Mouse (Mus musculus): ENCODE data around the gene Tfb2m.

Gene Tfb2m

GRCm38 (mm10) chr1:179545768-179546550, at the start of gene Tfb2m, which contains the start of gene Cnst:
Tfb2m (minus strand) TSS chr1:179546267.
Cnst (plus strand) TSS chr1:179546370.
- DNase-seq (ENCODE audit: low spot score in 2 of 2), result peak; percentile 99

- no peak for DNase-seq (ENCODE audit: low spot score in 2 of 2)
These were observed 46.9 kb upstream of the Tfb2m start for GRCm38 (mm10) chr1:179592972-179593371.

DNA sequence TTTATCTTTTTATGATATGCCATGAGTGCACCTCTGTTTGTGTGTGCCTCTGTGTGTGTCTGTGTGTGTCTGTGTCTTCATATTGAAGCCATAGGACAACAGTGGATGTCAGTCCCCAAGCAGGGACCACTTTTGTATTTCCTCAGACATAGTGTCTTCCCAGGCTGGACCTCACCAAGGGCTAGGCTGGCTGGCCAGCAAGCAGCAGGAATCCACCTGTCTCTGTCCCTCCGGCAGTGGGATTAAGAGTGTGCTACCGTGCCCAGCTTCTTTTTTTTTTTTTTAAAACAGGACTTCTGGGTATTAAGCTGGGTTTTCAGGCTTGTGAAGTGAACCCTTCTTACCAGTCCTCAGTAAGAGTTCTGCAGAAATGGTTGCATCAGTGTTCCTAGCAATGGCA, 46.1 kb upstream of the Tfb2m start:
- no peak for DNase-seq (ENCODE audit: low spot score in 2 of 2)

DNA sequence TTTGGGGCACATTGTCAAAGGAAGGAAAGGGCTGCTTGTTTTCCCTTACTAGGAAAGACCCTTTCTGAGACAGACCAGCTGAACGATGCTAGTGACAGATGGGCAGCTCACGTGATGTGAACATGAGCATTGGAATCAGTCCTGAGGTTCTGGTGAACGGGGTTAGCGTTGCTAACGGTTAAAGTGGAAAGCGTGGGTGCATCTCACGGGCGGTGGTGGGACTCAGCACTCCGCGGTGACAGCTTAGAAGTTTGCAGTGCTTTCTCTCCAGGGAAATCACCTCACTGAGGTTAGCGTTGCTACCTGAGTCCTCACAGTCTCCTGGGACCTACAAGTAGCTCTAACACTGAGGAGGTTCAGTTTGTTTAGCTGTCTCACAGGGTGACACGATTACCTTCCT, 45.6 kb upstream of the Tfb2m start:
- DNase-seq (ENCODE audit: low spot score in 2 of 2), result no peak

GRCm38 (mm10) chr1:179588230-179588629, 42.2 kb upstream of the Tfb2m start:
- DNase-seq (ENCODE audit: low spot score in 2 of 2), result no peak

- DNase-seq (ENCODE audit: low spot score in 2 of 2), result no peak
These were observed 40.5 kb upstream of the Tfb2m start for GRCm38 (mm10) chr1:179586430-179587095.

GRCm38 (mm10) chr1:179585646-179586045, 39.6 kb upstream of the Tfb2m start:
- no peak for DNase-seq (ENCODE audit: low spot score in 2 of 2)

- DNase-seq (ENCODE audit: low spot score in 2 of 2), result no peak
These were observed 38.2 kb upstream of the Tfb2m start for GRCm38 (mm10) chr1:179584220-179584619.

DNA sequence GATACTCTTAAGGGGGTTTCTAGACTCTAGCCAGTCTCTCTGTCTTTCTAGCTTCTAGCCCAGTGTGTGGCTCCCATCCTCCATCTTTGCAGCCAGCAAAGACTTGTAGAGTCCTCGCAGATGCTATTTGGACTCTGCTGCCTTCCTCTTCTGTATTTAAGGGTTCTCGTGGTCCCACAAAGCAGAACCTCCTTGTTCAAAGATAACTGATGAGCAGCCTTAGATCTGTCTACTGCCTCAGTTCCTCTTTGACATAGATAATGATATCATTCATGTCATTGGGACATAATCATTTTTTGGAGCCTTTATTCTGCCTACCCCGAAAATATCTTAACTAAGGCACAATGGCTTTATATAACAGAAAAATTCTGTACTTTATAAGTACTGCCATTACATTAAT, 37.0 kb upstream of the Tfb2m start:
- DNase-seq (ENCODE audit: low spot score in 2 of 2), result no peak

DNA sequence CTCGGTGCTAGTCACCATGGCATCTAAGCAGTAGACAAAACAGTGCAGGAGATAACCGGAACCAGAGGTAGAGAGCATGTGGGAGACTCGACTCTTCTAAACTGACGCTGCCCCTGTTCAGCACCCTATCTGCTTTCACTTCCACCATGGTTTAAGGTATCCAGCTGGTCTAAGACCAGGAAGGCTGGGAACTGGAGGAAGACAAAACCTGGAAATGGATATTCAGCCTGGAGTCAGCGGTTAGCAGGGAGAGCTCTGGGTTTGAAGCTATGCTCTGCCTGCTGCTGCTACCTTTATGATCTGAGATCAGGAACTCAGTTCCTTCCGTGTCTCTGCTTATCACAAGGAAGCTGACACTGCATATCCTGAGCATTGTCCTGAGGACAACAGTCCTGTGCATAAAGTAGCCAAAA, 36.0 kb upstream of the Tfb2m start:
- DNase-seq (ENCODE audit: low spot score in 2 of 2), result no peak

DNA sequence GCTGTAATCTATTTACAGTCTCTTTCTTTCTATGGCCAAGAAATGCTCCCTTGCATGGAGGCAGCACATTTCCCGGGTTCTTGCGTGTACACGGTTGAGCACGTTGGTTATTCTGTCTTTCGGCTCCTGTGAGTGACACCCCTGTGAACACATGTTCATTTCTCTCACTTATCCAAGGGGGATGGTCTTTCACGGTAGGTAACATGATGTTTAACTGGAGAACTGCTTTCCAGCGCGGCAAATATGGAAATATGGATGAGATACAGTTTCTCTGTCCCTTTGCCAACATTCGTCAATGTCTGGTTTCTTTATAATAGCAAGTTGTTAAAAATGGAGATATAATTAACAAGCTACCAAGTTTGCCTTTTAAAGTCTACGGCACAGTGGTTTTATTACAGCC, 35.4 kb upstream of the Tfb2m start:
- DNase-seq (ENCODE audit: low spot score in 2 of 2), result no peak

DNA sequence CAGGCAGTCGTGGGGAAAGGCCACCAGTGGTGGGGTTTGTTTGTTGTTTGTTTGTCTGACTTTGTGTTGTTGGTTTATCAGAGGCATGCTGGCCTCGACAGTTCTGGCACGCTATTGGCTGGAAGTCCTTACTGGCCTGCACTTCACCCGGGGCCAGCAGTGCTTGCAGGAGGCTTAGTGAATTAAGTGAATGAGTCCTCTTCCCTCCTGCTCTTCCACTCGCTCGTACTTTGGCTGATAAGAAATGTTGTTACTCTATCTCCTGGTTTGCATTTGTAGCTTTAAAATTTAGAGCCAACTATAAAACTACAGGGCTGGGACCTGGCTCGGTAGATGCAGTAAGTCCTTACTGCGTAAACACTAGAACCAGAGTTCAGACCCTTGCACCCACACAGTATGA, 34.1 kb upstream of the Tfb2m start:
- DNase-seq (ENCODE audit: low spot score in 2 of 2), result no peak

DNA sequence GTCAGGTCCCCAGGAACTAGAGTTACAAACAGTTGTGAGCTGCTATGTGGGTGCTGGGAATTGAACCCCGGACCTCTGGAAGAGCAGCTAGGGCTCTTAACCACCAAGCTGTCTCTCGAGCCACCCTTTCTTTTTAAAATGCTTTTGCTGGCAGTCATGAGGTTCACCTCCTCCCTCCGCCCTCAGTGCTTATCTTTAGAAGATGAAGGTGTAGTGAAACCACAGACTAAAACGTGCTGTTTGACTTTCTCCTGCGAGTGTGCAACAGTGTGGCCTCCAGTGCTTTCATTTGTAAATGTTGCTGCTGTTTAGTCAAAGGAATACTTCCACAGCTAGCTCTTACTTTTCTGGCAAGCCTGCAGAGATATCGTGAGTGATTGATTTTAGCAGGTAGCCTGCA, 32.6 kb upstream of the Tfb2m start:
- DNase-seq (ENCODE audit: low spot score in 2 of 2), result no peak

DNA sequence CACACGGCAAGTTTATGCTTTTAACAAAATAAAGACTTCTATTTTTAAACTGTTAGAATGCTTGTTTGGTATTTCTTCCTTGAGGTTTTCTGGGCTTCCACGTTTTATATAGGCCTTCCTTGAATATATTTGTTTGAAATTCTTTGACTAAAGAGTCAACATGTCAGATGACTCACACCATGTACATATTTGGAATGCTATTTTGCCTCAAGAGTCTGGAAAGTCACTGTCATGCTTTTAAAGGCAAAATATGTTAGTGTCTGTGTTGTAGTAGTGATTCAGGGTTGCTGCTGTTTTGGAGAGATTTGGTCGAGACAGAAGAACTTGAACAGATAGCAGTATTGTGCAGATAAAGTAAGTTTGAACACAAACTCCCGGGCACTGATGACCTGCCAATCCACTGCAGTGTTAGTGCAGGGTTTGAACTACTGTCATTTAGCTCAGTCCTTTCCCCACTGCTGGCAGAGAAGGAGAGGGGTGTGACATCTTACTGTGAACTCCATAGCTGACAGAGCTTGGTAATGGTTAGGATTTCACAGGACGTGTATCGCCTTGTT, 27.7 kb upstream of the Tfb2m start:
- no peak for DNase-seq (ENCODE audit: low spot score in 2 of 2)

DNA sequence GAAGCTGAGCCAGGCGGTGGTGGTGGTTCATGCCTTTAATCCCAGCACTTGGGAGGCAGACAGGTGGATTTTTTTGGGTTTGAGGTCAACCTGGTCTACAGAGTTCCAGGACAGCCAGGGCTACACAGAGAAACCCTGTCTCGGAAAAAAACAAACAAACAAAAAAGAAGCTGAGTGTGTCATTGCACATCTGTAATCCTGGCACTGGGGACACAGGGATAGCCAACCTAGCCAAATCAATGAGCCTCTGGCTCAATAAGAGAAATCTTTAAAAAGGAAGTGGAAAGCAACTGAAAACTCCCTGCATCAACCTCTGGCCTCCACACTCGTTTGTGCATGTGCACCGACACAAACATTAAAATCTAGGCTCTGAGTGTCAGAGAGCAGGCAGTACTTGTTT, 25.6 kb upstream of the Tfb2m start:
- no peak for DNase-seq (ENCODE audit: low spot score in 2 of 2)

- DNase-seq (ENCODE audit: low spot score in 2 of 2), result no peak
These were observed 24.4 kb upstream of the Tfb2m start for GRCm38 (mm10) chr1:179570482-179570881.

DNA sequence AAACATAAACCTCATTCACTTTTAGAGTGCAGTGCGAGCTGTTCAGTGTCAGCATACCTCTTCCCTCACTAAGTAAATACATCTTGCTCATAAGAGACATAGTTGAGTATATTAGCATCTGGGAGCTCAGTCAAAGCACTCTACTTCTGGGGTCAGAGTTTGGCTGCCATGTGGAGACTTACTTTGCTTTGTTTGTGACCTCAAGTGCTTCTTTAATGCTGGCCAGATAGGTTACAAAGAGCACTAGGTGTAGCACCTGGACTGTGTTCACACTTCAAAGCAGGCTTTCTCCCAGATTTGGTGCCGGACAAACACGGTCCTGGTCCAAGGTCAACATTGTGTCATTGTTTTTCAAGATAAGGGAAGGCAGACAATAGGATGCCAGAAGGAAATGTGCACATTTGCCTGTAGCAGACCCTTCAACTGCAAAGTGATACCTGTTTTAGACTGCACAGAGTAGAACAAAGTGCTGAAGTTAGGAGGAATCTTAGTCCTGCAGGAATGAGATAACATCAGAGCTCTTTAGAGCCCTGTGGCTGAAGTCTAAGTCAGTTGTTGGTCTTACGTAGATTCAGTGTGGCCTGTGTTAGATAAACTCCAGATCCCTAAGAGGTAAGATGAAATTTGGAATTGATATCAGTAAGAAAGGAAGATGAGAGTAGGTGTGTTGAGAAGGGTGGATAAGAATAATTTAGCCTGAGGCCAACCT, 22.8 kb upstream of the Tfb2m start:
- DNase-seq (ENCODE audit: low spot score in 2 of 2), result no peak

- DNase-seq (ENCODE audit: low spot score in 2 of 2), result no peak
These were observed 21.5 kb upstream of the Tfb2m start for GRCm38 (mm10) chr1:179567558-179567957.

GRCm38 (mm10) chr1:179563926-179564325, 17.9 kb upstream of the Tfb2m start:
- no peak for DNase-seq (ENCODE audit: low spot score in 2 of 2)

DNA sequence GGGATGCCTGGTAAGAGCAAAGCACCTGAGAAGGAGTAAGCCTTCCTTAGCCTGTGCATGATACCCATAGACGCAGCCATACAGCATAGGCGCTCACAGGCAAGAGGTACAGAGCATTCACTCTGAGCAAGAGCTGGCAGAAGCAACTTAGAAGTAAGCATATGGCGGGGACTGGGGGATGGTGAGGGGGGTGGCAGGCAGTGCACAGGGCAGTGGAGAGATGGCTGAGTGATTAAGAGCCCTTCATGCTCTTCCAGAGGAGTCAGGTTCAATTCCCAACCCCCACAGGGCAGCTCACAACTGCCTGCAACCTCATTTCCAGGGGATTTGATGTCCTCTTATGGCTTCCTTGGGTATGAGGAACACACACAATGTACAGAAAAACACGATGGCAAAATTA, 17.1 kb upstream of the Tfb2m start:
- DNase-seq (ENCODE audit: low spot score in 2 of 2), result no peak

DNA sequence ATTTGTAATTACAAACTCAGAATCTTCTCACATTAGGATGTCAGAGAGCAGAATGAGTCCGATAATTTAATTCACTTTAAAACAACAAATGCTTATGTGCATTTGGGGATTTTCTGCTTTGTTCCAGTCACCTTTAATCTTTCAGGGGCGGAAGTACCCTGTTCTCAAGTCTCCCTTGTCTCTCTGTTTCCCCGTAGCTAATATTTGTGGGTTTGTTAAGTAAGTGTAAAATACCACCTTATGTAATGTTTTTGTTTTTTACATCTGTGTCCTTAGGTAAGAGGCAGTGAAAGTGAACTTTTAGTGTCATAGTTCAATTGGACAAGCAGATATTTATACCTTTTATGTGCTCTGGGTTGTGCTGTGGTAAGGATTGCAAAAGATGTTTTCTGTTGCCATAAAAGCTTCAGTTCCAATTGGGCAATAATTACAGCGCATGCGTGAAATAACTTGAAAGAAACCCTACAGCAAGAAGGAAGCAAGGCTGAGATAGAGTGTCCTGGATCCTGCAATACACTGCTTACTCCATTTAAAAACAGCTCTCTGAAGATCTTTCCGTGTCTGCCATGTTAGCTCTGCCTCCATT, 14.9 kb upstream of the Tfb2m start:
- no peak for DNase-seq (ENCODE audit: low spot score in 2 of 2)

Measured in spleen, postnatal 4 days (tissue).